Mouse (Mus musculus) adrenal gland, postnatal 25 days (tissue): ENCODE results near the gene Rab11fip3. TPM values are rescaled to one million over a fixed set of nuclear protein-coding genes. Genes with fewer than 3 reads are reported as not detected.
A peak's percentile ranks its signal among the peaks of the same experiment; 100 is the strongest.
"Not testable (repeated sequence)": the region's sequence is repeated elsewhere in the genome, so short reads cannot be mapped to it uniquely, and the experiment has no call there.

Experiments used
- DNase-seq: peaks from one replicate; pipeline ENCODE4 v3.0.0; 2021; ENCODE audit warnings: mixed read lengths
- long read RNA-seq: library from polyadenylated mRNA; stranded (forward); transcript quantifications from one replicate; pipeline ENCODE4 v2.0.0, GENCODE M21; 2021
- total RNA-seq: library from RNA; stranded (reverse); gene quantifications from 2 replicates; pipeline ENCODE4 v1.2.3, GENCODE M21; 2021

The Rab11fip3 gene
- total RNA-seq: 22.7 and 25.2 TPM in 2 replicates
- long read RNA-seq, full-length matches to known transcripts: 24 of 41 reads
- long read RNA-seq, partial matches to known transcripts: 9 of 41 reads
- long read RNA-seq, other reads (novel, unspliced or antisense): 8 of 41 reads

GRCm38 (mm10) chr17:26068831-26069739 lies at the start of gene Rab11fip3:
TSS of gene Rab11fip3 (minus strand) at chr17:26069555.
- peak; percentile 83 for DNase-seq

DNA sequence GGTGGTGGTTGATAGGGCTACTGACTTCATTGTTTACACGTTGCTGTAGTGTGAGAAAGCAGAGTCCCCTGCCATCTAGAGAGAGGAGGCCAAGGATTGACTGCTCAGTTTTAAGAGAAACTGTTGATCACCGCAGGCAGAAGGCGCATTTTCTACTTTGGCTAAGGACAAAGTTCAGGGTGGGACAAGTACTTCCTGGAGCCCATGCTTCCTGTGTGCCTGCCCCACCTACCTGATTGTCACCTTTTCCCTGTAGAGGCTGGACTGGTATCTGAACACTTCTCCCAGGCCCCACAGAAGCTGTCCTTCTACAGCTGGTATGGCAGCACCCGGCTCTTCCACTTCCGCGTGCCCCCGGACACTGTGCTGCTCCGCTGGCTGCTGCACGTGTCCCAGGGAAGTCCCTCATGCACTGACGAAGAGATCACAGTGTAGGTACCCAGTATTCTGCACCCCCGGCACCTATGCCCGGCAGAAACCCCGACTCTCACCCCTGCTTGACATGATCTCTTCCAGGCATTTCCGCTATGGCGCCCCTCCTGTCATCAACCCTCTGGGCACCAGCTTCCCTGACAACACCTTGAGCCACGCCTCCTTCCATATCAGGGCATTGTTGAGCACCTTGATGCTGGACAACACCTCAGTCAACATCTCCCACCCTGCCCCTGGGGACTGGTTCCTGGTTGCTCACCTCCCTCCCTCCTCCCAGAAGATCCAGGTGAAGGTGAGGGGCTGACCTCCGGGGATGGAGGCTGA lies 47.3 kb upstream of the Rab11fip3 start:
- no peak for DNase-seq

DNA sequence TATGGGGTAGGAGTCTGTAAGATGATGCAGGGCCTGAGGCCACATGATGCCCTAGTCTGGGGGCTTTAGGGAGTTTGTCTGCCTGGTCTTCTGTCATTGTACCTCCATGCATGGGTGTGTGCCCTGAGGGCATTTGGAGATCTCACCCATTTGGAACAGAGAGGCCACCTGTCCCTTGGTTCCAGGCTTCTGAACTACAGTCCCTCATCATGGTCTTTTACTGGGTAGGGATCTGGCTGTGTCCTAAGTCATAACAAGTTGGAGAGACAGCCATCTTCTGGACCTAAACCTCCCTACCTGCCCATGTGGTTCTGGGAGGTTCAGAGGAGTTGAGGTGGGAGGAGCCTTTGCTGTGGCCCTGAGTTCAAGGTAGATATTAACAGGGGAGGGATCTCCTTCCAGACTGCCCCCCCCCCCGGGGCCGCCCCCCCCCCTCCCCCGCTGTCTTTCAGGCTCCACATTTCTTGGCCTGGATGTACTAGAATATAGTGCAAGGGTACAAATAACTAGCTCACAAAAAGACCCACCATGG lies 46.7 kb upstream of the Rab11fip3 start:
- no peak for DNase-seq

- DNase-seq: no peak
These were observed 46.0 kb upstream of the Rab11fip3 start for GRCm38 (mm10) chr17:26115205-26115898.

DNA sequence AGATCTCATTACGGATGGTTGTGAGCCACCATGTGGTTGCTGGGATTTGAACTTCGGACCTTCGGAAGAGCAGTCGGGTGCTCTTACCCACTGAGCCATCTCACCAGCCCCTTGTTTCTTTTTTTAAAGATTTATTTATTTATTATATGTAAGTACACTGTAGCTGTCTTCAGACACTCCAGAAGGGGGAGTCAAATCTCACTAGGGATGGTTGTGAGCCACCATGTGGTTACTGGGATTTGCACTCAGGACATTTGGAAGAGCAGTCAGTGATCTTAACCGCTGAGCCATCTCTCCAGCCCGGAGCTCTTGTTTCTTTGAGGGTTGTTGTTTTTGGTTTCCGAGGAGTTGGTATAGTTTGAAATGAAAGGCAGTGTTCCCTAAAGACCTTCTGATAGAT lies 45.1 kb upstream of the Rab11fip3 start:
- not testable (repeated sequence) for DNase-seq

DNA sequence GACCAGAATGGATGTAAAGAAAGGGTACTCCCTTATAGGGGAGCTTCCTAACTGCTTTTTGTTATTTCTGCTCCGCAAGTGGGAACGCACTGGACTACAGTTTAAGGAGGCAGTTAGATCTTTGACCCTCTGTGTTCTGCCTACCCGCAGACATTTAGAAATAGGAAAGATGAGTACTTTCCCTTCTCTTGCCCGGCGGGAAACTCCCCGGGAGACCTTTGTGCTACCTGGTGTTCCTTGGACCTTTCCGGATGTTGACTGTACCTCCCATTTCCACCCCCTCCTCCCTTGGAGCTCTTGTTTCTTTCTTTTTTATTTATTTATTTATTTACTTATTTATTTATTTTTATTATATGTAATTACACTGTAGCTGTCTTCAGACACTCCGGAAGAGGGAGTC lies 44.7 kb upstream of the Rab11fip3 start:
- DNase-seq: no peak

- DNase-seq: peak; percentile 77
These were observed 44.0 kb upstream of the Rab11fip3 start, which contains the start of gene Tmem8 for GRCm38 (mm10) chr17:26113181-26113948. TSS of gene Tmem8 (plus strand) at chr17:26113299.

DNA sequence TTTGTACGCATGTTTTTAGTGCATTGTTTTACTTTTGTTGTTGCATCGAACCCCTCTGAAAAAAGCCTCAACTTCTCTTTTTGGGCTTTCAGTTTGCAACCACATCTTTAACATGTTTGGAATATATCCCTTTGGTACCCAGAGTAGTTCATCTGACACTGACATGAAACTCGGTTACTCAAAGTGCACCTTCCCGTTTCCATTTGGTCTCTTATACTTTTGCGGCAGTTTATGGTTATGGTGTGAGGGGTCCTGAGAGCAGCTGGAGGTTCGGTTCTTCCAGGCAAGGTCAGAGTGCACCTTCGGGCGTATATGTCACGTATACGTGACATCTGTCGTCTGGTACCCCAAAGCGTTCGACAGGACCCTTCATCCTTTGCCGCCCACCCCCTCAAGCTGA lies 43.4 kb upstream of the Rab11fip3 start:
- no peak for DNase-seq

DNA sequence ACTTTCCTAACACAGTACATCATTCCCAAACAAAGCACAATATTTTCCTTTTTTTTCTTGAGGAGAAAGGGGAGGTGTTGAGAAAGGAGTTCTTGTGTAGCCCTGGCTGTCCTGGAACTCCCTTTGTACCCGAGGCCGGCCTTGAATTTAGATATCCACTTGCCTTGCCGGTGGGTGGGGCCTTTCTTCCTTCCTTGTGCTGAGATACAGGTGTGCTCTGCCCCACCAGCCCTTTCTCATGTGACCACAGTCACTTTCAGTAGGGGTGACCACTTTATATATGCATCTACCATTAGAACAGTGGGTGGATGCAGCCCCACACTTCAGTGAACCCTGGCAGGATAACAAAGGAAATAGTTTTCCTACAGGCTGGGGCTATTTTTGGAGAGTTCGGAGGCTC lies 42.4 kb upstream of the Rab11fip3 start:
- DNase-seq: no peak

DNA sequence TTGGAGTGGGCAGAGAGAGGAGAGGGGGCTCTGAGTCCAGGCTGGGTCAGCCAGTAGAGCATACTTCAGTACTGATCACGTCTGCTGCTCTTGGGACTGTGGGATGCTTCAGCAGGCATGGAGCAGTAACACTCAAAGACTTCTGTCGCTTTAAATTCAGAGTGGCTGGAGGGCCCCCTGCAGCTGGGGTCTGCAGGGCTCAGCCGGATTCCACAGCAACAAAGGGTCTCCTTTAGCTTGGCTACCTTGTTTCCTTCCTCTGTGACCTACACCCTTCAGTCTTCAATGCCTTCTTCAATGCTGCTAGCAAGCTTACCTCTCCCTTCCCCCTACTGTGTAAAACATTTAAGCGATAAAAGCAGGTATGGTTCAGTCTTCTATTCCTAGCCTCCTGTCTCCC lies 41.7 kb upstream of the Rab11fip3 start:
- DNase-seq: no peak

GRCm38 (mm10) chr17:26110156-26110555 lies 40.8 kb upstream of the Rab11fip3 start:
- no peak for DNase-seq

DNA sequence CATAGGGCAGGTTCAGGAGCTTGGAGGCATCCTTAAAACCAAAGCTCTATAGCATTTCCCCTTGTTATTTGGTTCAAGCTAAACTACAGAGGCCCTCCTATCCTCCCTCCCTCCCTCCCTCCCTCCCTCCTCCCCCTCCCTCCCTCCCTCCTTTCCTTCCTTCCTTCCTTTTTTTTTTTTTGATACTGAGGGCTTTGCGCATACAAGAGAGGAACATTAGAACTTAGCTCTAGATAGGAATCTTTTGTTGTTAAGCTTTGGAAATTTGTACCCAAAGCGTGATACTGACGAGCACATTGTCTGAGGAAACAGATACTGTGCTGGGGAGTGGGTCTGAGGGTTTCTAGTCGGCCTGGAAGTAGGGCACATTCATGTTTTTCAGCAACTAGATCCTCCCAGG lies 36.3 kb upstream of the Rab11fip3 start:
- no peak for DNase-seq

GRCm38 (mm10) chr17:26101478-26101877 lies 32.1 kb upstream of the Rab11fip3 start:
- peak; percentile 33 for DNase-seq

DNA sequence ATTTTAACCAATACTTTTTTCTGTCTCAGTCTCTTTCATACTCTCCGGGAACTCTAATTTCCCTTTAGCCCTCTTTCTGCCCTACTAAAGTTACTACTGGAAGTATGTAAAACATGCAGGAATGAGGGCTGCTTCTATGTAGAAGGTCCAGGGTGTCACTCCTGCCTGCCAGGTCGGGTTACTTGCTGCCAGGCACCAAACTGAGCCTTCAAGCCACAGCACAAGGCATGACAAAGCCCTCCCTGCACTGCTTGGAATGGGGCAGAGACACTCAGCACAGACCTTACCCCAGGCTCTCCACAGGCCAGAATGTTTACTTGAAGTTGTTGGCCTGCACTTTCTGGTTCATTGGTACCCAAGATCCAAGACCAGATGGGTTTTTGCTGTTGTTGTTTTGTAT lies 30.8 kb upstream of the Rab11fip3 start:
- DNase-seq: no peak

DNA sequence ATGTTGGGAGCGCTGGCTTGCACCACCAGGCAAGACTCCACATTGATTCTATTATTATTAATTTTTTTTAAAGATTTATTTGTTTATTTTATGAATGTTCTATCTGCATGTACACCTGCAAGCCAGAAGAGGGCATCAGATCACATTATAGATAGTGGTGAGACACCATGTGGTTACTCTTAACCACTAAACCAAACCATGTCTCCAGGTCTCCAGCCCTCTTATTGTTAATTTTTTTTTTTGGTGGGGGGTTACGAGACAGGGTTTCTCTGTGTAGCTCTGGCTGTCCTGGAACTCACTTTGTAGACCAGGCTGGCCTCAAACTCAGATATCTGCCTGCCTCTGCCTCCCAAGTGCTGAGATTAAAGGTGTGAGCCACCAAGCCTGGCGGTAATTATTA lies 30.0 kb upstream of the Rab11fip3 start:
- DNase-seq: not testable (repeated sequence)

DNA sequence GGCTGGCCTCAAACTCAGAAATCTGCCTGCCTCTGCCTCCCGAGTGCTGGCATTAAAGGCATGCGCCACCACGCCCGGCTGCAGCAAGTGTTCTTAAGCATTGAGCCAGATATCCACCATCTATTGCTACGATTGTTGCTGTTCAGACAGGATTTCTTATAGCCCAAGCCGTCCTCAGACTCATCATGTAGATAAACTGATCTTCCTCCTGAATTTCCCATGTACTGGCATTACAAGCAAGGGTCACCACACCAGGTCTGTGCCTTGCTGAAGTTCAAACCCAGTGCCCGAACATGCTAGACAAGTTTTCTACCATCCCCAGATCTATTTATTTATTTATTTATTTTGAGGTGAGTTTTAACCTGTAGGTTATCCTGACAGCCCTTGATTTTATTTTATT lies 29.1 kb upstream of the Rab11fip3 start:
- no peak for DNase-seq

- peak; percentile 68 for DNase-seq
These were observed 25.9 kb upstream of the Rab11fip3 start, which contains the start of gene Nme4 for GRCm38 (mm10) chr17:26095121-26095740. TSS of gene Nme4 (minus strand) at chr17:26095602.

DNA sequence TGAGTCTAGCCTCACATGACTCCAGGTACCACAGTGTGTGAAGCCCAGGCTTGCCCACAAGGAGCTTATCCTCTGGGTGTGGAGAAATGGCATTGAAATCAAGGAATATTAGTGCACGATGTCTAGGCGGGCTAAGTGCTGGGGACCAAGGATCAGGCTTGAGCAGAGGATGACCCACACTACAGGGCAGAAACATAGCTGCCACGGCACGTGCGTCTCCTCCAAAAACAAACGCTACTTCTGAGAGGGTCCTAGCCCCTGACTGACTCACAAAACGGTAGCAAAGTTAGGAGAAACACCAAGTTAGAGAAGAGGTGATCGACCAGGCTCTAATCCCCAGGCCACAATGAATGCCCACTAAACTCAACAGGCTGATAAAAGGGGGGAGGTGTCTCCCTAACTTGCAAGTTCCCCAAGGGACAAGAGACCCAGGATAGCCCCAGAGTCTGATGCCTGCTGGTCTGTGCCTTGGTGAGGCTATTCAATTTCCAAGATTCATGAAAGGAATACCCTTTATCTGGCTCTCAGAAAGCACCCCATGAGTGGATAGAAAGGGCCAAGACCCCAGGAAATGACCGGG lies 25.3 kb upstream of the Rab11fip3 start:
- no peak for DNase-seq

GRCm38 (mm10) chr17:26089905-26090632 lies 20.7 kb upstream of the Rab11fip3 start, which contains the start of gene Decr2:
TSS of gene Decr2 (minus strand) at chr17:26090337.
- DNase-seq: peak; percentile 91
